Mouse (Mus musculus): ENCODE results near the gene Sf3a2. TPM values are rescaled to one million over a fixed set of nuclear protein-coding genes. Genes with fewer than 3 reads are reported as not detected.

The Sf3a2 gene
- total and polyA plus RNA-seq, 3 experiments = 50.4 to 210 TPM; not detected in 1

DNA sequence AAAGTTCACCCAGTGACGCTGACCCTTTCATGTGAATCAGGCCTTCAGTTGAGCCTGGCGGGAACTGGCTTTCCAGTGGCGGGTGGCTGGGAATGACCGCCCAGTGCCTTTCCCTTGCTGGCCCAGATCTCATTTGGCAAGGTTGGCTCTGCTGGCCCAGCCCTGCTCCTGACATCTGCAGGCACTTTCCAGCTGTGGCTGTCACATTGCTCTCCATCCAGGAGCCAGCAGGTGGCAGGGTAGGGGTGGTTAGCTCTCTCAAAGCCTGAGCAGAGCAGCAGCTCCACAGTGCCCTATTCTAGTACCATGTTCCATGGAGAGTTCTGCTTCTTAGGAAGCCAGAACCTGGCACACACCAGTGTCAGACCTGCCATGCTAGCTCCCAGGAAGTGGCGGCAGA is 40.3 kb upstream of the Sf3a2 start:
- no peak overlapping the region for H3K9ac ChIP-seq (ENCODE audit: control insufficient read depth, low read depth, low read length, poor library complexity, severe bottlenecking)
- H3K4me3 ChIP-seq (ENCODE audit: control insufficient read depth in 1 of 2, insufficient read depth in 1 of 2, low read depth in 2 of 2, low read length in 2 of 2) = no peak overlapping the region
- DNase-seq (ENCODE audit: low read depth, low spot score) = peak; percentile 74
- H3K9me3 ChIP-seq (replicated peaks; ENCODE audit: insufficient read depth, low read length) = no peaks in the 10 kb centered on the region
- H3K27me3 ChIP-seq (ENCODE audit: control insufficient read depth in 1 of 2, insufficient read depth in 2 of 2, low read length in 2 of 2) = no peaks in the 10 kb centered on the region
- no peak overlapping the region for H3K27ac ChIP-seq (ENCODE audit: control insufficient read depth, low read depth, low read length)
- TF ChIP-seq MAFK (IDR thresholded peaks at IDR 0.05; ENCODE audit: borderline replicate concordance, low read depth, low read length) (no peak), NRF1 (IDR thresholded peaks at IDR 0.05; ENCODE audit: insufficient read depth, low read depth, low read length, poor library complexity, severe bottlenecking) (no peak), SIN3A (IDR thresholded peaks at IDR 0.05; ENCODE audit: low read length) (peak; percentile 83), ZC3H11A (IDR thresholded peaks at IDR 0.05; ENCODE audit: low read depth, low read length) (peak; percentile 19; the same call in 1 of the 2 replicates), MXI1 (IDR thresholded peaks at IDR 0.05; ENCODE audit: low read depth, low read length) (peak; percentile 77), CHD1 (IDR thresholded peaks at IDR 0.05; ENCODE audit: low read depth, low read length) (no peak), JUND (IDR thresholded peaks at IDR 0.05; ENCODE audit: low read depth, low read length) (no peak), RAD21 (IDR thresholded peaks at IDR 0.05; ENCODE audit: low read depth, low read length) (peak; percentile 38), POLR2A (IDR thresholded peaks at IDR 0.05; ENCODE audit: control insufficient read depth in 1 of 2, insufficient read depth in 1 of 2, low read depth in 1 of 2, low read length in 2 of 2, poor library complexity in 1 of 2) (no peak), MAX (IDR thresholded peaks at IDR 0.05; ENCODE audit: low read length) (peak; percentile 37; the same call in 1 of the 2 replicates), ELF1 (IDR thresholded peaks at IDR 0.05; ENCODE audit: low read depth, low read length) (no peak), SMC3 (IDR thresholded peaks at IDR 0.05; ENCODE audit: low read depth, low read length) (peak; percentile 52), TBP (IDR thresholded peaks at IDR 0.05; ENCODE audit: low read depth, low read length) (no peak), RCOR1 (IDR thresholded peaks at IDR 0.05; ENCODE audit: low read depth, low read length) (no peak), ZNF384 (IDR thresholded peaks at IDR 0.05; ENCODE audit: low read depth, low read length) (no peak), TCF12 (IDR thresholded peaks at IDR 0.05; ENCODE audit: low read depth, low read length) (no peak), TAL1 (IDR thresholded peaks at IDR 0.05; ENCODE audit: low read length) (no peak), CTCF (IDR thresholded peaks at IDR 0.05 in 2 of 3, conservative IDR thresholded peaks at IDR 0.05 in 1 of 3; ENCODE audit: control insufficient read depth in 1 of 3, insufficient read depth in 1 of 3, low read depth in 2 of 3, low read length in 3 of 3, poor library complexity in 1 of 3, severe bottlenecking in 1 of 3) (peak; percentile 34 to 72 (median 71))
- peaks cover 2 to 13% of the 10 kb centered on the region in 2 experiments for H3K36me3 ChIP-seq (ENCODE audit: control insufficient read depth in 1 of 2, insufficient read depth in 2 of 2, low read length in 2 of 2)
- H3K4me1 ChIP-seq (ENCODE audit: control insufficient read depth in 1 of 2, insufficient read depth in 2 of 2, low read length in 2 of 2) = peaks cover 6 to 33% of the 10 kb centered on the region in 2 experiments
- H3K79me2 ChIP-seq (ENCODE audit: control insufficient read depth, insufficient read depth, low read length, poor library complexity) = peaks cover 76% of the 10 kb centered on the region

DNA sequence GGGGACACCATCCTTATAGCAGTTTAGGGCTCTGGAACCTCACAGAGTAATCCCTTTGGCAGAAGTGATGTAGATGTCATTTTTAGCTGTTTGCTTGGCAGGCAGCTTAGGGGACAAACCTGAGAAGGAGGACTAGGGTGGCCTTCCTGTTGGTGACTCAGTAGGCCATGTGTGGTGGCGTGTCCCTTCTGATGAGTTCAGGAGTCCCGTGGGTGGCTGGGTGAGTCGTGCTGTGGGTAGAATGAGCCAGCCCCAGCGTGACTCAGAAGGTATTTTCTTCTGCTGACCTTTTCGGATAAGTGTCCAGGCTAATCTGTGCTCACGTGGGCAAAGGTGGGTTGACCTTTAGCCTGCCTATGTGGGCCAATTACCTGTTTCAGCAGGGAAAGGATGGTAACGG is 39.3 kb upstream of the Sf3a2 start:
- TF ChIP-seq CHD1 (IDR thresholded peaks at IDR 0.05; ENCODE audit: low read depth, low read length) (no peak), USF2 (IDR thresholded peaks at IDR 0.05; ENCODE audit: borderline replicate concordance in 1 of 2, insufficient read depth in 1 of 2, low read depth in 1 of 2, low read length in 2 of 2) (0 out of 4 replicates have a peak, but pooled peaks of 1 of the 2 experiments have one; percentile 4)
- Histone ChIP-seq H3K27ac (ENCODE audit: control insufficient read depth, low read depth, low read length) (no peak overlapping the region), H3K79me2 (ENCODE audit: control insufficient read depth, insufficient read depth, low read length, poor library complexity) (peaks cover 84% of the 10 kb centered on the region), H3K4me3 (ENCODE audit: control insufficient read depth in 1 of 2, insufficient read depth in 1 of 2, low read depth in 2 of 2, low read length in 2 of 2) (no peak overlapping the region), H3K36me3 (ENCODE audit: control insufficient read depth in 1 of 2, insufficient read depth in 2 of 2, low read length in 2 of 2) (peaks cover 4 to 8% of the 10 kb centered on the region in 2 experiments), H3K9ac (ENCODE audit: control insufficient read depth, low read depth, low read length, poor library complexity, severe bottlenecking) (no peak overlapping the region), H3K9me3 (replicated peaks; ENCODE audit: insufficient read depth, low read length) (no peaks in the 10 kb centered on the region), H3K27me3 (ENCODE audit: control insufficient read depth in 1 of 2, insufficient read depth in 2 of 2, low read length in 2 of 2) (no peaks in the 10 kb centered on the region), H3K4me1 (ENCODE audit: control insufficient read depth in 1 of 2, insufficient read depth in 2 of 2, low read length in 2 of 2) (peaks cover 6 to 26% of the 10 kb centered on the region in 2 experiments)
- DNase-seq (ENCODE audit: low read depth, low spot score) = no peak

Measured in MEL (cell line).